Mouse (Mus musculus): ENCODE measurements at regions not wholly inside any gene's neighbourhood (a gene's known extent, or its start where the extent isn't known, plus 50 kb on each side); places are given as distances from the start of the nearest gene placed in this dataset.
A peak's percentile ranks its signal among the peaks of the same experiment; 100 is the strongest.

DNA sequence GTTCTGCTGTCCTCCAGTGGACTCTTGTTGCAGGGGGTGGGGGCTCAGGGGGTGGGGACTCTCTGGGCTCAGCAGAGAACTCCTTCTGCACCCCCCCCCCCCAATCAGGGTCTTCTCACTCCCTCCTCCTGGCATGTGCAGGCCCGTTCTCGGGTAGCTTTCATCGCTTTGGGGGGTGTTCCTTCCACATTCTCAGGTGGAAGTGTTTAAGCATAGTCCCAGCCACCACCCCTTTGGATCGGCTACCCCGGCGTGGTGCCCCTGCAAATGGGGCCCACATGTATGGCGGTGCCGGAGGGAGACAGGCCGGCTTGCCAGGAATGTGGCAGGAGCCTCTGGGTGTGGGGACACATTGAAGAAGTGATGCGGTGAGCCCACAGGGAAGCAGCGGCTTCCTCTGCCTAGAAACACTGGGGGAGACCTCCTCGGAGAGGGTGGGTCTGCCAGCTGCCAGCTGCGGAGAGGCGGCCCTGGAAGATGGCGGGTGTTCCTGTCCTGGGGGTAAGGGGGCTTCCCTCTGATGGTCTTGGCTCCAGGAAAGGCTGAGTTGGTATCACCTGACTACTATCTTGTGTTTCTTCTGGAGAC lies 92.7 kb downstream of the Asb1 start:
- Histone ChIP-seq H3K4me3 (no peak overlapping the region), H3K9me3 (no peaks in the 10 kb centered on the region), H3K27ac (peak overlapping the region; percentile 38; the same call in 1 of the 2 replicates), H3K36me3 (no peaks in the 10 kb centered on the region), H3K27me3 (ENCODE audit: insufficient read depth, poor library complexity, severe bottlenecking) (peaks cover 10% of the 10 kb centered on the region; the same call in 1 of the 2 replicates), H3K4me1 (0 out of 2 replicates have a peak, but pooled peaks cover 8% of the 10 kb centered on the region)
- no peak for DNase-seq (ENCODE audit: low spot score)
- WGBS: 83% methylated on average over 15 of the region's 15 CpGs

- no peak overlapping the region for H3K4me3 ChIP-seq
- H3K9me3 ChIP-seq: no peaks in the 10 kb centered on the region
- H3K36me3 ChIP-seq: no peaks in the 10 kb centered on the region
- no peak overlapping the region for H3K27ac ChIP-seq
- WGBS: 85% methylated on average over 2 of the region's 2 CpGs
- H3K27me3 ChIP-seq (ENCODE audit: insufficient read depth, poor library complexity, severe bottlenecking): peaks cover 4% of the 10 kb centered on the region; the same call in 1 of the 2 replicates
- H3K4me1 ChIP-seq: 0 out of 2 replicates have a peak, but pooled peaks cover 8% of the 10 kb centered on the region
- no peak for DNase-seq (ENCODE audit: low spot score)
Observed at GRCm38 (mm10) chr1:91636571-91636970, 96.2 kb downstream of the Asb1 start.

- Histone ChIP-seq H3K4me1 (no peaks in the 10 kb centered on the region), H3K27me3 (ENCODE audit: insufficient read depth, poor library complexity, severe bottlenecking) (no peaks in the 10 kb centered on the region), H3K36me3 (no peaks in the 10 kb centered on the region), H3K27ac (no peak overlapping the region), H3K4me3 (no peak overlapping the region), H3K9me3 (no peaks in the 10 kb centered on the region)
- DNase-seq (ENCODE audit: low spot score): no peak
- WGBS: 60% methylated on average over 5 of the region's 5 CpGs
Observed at GRCm38 (mm10) chr1:91640551-91640950, 100.2 kb downstream of the Asb1 start.

DNA sequence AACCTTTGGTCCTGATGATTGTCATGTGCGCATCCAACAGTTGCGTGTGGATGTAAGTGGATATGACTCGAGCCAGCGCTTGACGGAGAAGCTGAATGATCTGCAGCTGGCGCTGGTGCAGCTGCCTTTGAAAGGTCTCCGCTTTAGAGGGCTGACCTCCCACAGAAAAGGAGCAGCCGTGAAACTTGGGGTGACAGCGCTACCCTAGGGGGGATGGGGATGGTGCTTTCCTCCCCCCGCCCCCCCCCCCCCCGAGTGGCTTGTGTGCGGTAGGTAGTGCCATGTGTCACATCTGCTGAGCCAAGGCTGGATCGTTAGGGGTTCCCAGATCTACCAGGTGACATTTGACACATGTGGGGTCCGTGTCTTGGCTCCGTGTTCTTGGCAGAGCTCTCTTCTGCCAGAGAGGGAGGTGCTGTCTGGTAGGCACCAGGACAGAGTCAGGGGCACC lies 118.7 kb downstream of the Asb1 start:
- no peak overlapping the region for H3K4me3 ChIP-seq
- no peak overlapping the region for H3K27ac ChIP-seq
- 87% methylated on average over 15 of the region's 15 CpGs for WGBS
- no peaks in the 10 kb centered on the region for H3K9me3 ChIP-seq
- H3K36me3 ChIP-seq: no peaks in the 10 kb centered on the region
- no peaks in the 10 kb centered on the region for H3K27me3 ChIP-seq (ENCODE audit: insufficient read depth, poor library complexity, severe bottlenecking)
- H3K4me1 ChIP-seq: no peaks in the 10 kb centered on the region
- DNase-seq (ENCODE audit: low spot score): no peak

- Histone ChIP-seq H3K4me3 (no peak overlapping the region), H3K4me1 (no peaks in the 10 kb centered on the region), H3K9me3 (no peaks in the 10 kb centered on the region), H3K36me3 (no peaks in the 10 kb centered on the region), H3K27ac (no peak overlapping the region), H3K27me3 (ENCODE audit: insufficient read depth, poor library complexity, severe bottlenecking) (no peaks in the 10 kb centered on the region)
- WGBS: 80% methylated on average over 8 of the region's 8 CpGs
- no peak for DNase-seq (ENCODE audit: low spot score)
Observed at GRCm38 (mm10) chr1:91659486-91659885, 119.1 kb downstream of the Asb1 start.

- H3K9me3 ChIP-seq: no peaks in the 10 kb centered on the region
- H3K27me3 ChIP-seq (ENCODE audit: insufficient read depth, poor library complexity, severe bottlenecking): no peaks in the 10 kb centered on the region
- no peaks in the 10 kb centered on the region for H3K4me1 ChIP-seq
- no peak for DNase-seq (ENCODE audit: low spot score)
- no peak overlapping the region for H3K27ac ChIP-seq
- no peaks in the 10 kb centered on the region for H3K36me3 ChIP-seq
- WGBS: 83% methylated on average over 2 of the region's 2 CpGs
- no peak overlapping the region for H3K4me3 ChIP-seq
Observed at GRCm38 (mm10) chr1:91663289-91663688, 122.9 kb downstream of the Asb1 start.

DNA sequence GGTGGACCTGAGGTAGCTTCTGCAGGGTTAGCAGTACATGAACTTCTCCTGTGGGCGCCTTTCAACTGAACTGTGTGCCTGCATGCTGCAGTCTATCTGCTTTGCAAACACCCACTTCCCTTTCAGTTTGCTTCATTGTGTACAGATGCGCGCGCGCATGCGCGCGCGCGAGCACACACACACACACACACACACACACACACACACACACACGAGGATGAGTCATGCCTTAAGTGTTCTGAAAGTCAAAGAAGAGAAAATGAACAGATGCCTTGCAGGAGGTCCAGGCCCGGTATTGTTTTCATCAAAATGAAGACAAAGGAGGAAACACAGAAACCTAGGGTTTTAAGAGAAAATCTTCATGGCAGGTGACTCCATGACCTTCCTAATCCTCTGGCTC lies 124.3 kb downstream of the Asb1 start:
- 90% methylated on average over 12 of the region's 12 CpGs for WGBS
- peak; percentile 35 for DNase-seq (ENCODE audit: low spot score)
- H3K9me3 ChIP-seq: no peaks in the 10 kb centered on the region

DNA sequence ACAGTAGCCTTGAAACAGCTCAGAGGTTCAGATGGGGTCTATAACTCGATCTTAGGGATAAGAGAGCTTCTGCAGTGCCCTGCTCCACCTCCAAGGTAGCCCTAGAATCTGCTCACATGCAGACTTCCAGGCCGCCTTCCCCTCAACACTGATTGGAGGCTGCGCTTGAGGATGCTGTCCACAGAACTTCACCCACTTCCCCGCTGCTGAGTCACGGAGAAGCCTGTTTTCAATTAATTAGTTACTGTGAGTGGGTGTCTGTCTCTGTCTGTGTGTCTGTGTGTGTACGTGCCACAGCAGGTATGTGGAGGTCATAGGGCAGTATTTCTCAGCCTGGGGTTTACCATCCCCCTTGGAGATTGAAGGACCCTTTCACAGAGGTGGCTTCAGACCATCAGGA lies 128.2 kb downstream of the Asb1 start:
- Histone ChIP-seq H3K27me3 (ENCODE audit: insufficient read depth, poor library complexity, severe bottlenecking) (no peaks in the 10 kb centered on the region), H3K4me1 (0 out of 2 replicates have a peak, but pooled peaks cover 7% of the 10 kb centered on the region), H3K36me3 (no peaks in the 10 kb centered on the region), H3K27ac (peak overlapping the region; percentile 29; the same call in 1 of the 2 replicates), H3K9me3 (no peaks in the 10 kb centered on the region), H3K4me3 (no peak overlapping the region)
- WGBS: 74% methylated on average over 6 of the region's 6 CpGs
- DNase-seq (ENCODE audit: low spot score): no peak

More for the DNA sequence above, 124.3 kb downstream of the Asb1 start:
- 0 out of 2 replicates have a peak, but pooled peaks cover 7% of the 10 kb centered on the region for H3K4me1 ChIP-seq
- H3K4me3 ChIP-seq: no peak overlapping the region
- no peak overlapping the region for H3K27ac ChIP-seq
- no peaks in the 10 kb centered on the region for H3K36me3 ChIP-seq
- H3K27me3 ChIP-seq (ENCODE audit: insufficient read depth, poor library complexity, severe bottlenecking): no peaks in the 10 kb centered on the region

- Histone ChIP-seq H3K27me3 (ENCODE audit: insufficient read depth, poor library complexity, severe bottlenecking) (no peaks in the 10 kb centered on the region), H3K27ac (no peak overlapping the region), H3K36me3 (no peaks in the 10 kb centered on the region), H3K4me3 (no peak overlapping the region), H3K4me1 (0 out of 2 replicates have a peak, but pooled peaks cover 7% of the 10 kb centered on the region), H3K9me3 (no peaks in the 10 kb centered on the region)
- DNase-seq (ENCODE audit: low spot score): no peak
- WGBS: 63% methylated on average over 13 of the region's 13 CpGs
Observed at GRCm38 (mm10) chr1:91670980-91671379, 130.3 kb upstream of the Twist2 start.

GRCm38 (mm10) chr1:91674082-91674655 lies 127.1 kb upstream of the Twist2 start:
- 86% methylated on average over 6 of the region's 6 CpGs for WGBS

DNA sequence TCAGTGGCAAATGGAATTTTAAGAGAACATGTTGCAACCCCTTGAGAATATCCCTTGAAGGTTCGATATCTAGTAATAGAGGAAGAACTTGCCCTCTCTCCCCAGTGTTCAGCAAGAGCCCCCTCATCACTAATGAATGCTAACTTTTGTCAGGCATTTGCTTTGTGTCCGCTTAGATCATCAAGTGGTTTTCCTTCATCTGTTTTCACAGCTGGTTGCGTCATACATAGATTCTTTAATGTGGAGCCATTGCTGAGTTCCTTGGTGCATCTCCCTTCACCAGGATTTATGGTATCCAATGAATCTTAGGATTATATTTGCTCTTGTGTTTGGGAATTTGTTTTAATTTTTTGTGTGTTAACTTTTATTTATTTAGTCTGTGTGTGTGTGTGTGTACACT lies 124.2 kb upstream of the Twist2 start:
- WGBS: 71% methylated on average over 3 of the region's 3 CpGs
- Histone ChIP-seq H3K27me3 (ENCODE audit: insufficient read depth, poor library complexity, severe bottlenecking) (no peaks in the 10 kb centered on the region), H3K27ac (no peak overlapping the region), H3K9me3 (no peaks in the 10 kb centered on the region), H3K36me3 (no peaks in the 10 kb centered on the region), H3K4me3 (no peak overlapping the region), H3K4me1 (0 out of 2 replicates have a peak, but pooled peaks cover 7% of the 10 kb centered on the region)
- no peak for DNase-seq (ENCODE audit: low spot score)

More at GRCm38 (mm10) chr1:91674082-91674655, 127.1 kb upstream of the Twist2 start:
- no peak overlapping the region for H3K4me3 ChIP-seq
- no peaks in the 10 kb centered on the region for H3K27me3 ChIP-seq (ENCODE audit: insufficient read depth, poor library complexity, severe bottlenecking)
- no peaks in the 10 kb centered on the region for H3K9me3 ChIP-seq
- no peaks in the 10 kb centered on the region for H3K36me3 ChIP-seq
- no peak overlapping the region for H3K27ac ChIP-seq
- H3K4me1 ChIP-seq: 0 out of 2 replicates have a peak, but pooled peaks cover 7% of the 10 kb centered on the region
- no peak for DNase-seq (ENCODE audit: low spot score)

GRCm38 (mm10) chr1:91678789-91679188 lies 122.5 kb upstream of the Twist2 start:
- H3K4me1 ChIP-seq: 0 out of 2 replicates have a peak, but pooled peaks cover 7% of the 10 kb centered on the region
- DNase-seq (ENCODE audit: low spot score): no peak
- WGBS: 66% methylated on average over 4 of the region's 4 CpGs
- H3K4me3 ChIP-seq: no peak overlapping the region
- no peaks in the 10 kb centered on the region for H3K36me3 ChIP-seq
- H3K27ac ChIP-seq: no peak overlapping the region
- H3K27me3 ChIP-seq (ENCODE audit: insufficient read depth, poor library complexity, severe bottlenecking): no peaks in the 10 kb centered on the region
- no peaks in the 10 kb centered on the region for H3K9me3 ChIP-seq

DNA sequence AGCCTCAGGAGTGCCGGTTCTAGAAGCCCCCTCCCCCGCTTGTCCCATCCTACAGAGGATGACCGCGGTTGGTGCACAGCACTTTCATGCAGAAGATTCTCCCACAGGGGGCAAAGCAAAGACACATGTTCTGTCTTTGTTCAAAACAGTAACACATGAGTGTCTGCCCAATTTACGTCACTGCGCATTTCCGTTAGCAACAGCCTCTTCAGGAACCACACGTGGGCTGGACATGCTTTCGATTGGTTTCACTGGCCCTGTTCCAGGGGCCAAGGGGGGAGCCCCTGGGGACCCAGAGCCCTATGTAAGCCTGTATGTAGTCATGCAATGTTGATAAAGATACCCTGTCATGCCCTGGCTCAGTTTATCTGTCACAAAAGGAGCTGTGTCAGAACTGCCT lies 116.2 kb upstream of the Twist2 start:
- H3K27ac ChIP-seq: no peak overlapping the region
- DNase-seq (ENCODE audit: low spot score): no peak
- no peaks in the 10 kb centered on the region for H3K36me3 ChIP-seq
- WGBS: 76% methylated on average over 9 of the region's 9 CpGs
- 0 out of 2 replicates have a peak, but pooled peaks cover 2% of the 10 kb centered on the region for H3K4me1 ChIP-seq
- no peak overlapping the region for H3K4me3 ChIP-seq
- H3K9me3 ChIP-seq: no peaks in the 10 kb centered on the region
- no peaks in the 10 kb centered on the region for H3K27me3 ChIP-seq (ENCODE audit: insufficient read depth, poor library complexity, severe bottlenecking)
